ENCODE assay signal across 21 mouse cellular contexts in genomic region chr7:145310526-145310925, GRCm38 (mm10). TPM values are rescaled to one million over a fixed set of nuclear protein-coding genes. Genes with fewer than 3 reads are reported as not detected.
DNase-seq lines count a peak whose midpoint lies in the region; ATAC-seq and TF ChIP-seq lines count a peak whose summit lies in the region.
"Had no signal": no experiment of that assay in that cellular context is flagged by ENCODE, and none has a peak within 500 bp of the region (broad histone marks: within the 10 kb centered on the region; RNA-seq: fewer than 3 reads in every experiment).

No protein-coding gene starts in this region.

- peak; percentile 60 for ATAC-seq in kidney, embryonic 15.5 days (replicated peaks; ENCODE audit: low FRiP score)
- peak; percentile 86 for ATAC-seq in intestine, embryonic 16.5 days
- ATAC-seq: forebrain, embryonic 13.5 days; forebrain, embryonic 15.5 days had no signal

- no peak overlapping the region for H3K9ac ChIP-seq in kidney, embryonic 15.5 days
- H3K9ac ChIP-seq in intestine, embryonic 16.5 days (ENCODE audit: low read depth, low read length): no peak overlapping the region
- H3K9ac ChIP-seq: embryonic facial prominence, embryonic 12.5 days; forebrain, embryonic 13.5 days; forebrain, embryonic 15.5 days had no signal

- H3K27me3 ChIP-seq in kidney, embryonic 15.5 days: no peaks in the 10 kb centered on the region
- H3K27me3 ChIP-seq in intestine, embryonic 16.5 days (replicated peaks; ENCODE audit: control insufficient read depth, insufficient read depth, low read length): no peaks in the 10 kb centered on the region
- H3K27me3 ChIP-seq in cerebellum, adult 2 months (ENCODE audit: control insufficient read depth, insufficient read depth, low read length): no peaks in the 10 kb centered on the region
- H3K27me3 ChIP-seq: embryonic facial prominence, embryonic 12.5 days; forebrain, embryonic 13.5 days; forebrain, embryonic 15.5 days had no signal

- H3K4me2 ChIP-seq in kidney, embryonic 15.5 days: no peak overlapping the region
- no peak overlapping the region for H3K4me2 ChIP-seq in intestine, embryonic 16.5 days (ENCODE audit: low read depth, low read length)
- H3K4me2 ChIP-seq: embryonic facial prominence, embryonic 12.5 days; forebrain, embryonic 13.5 days; forebrain, embryonic 15.5 days had no signal

- no peak overlapping the region for H3K27ac ChIP-seq in kidney, embryonic 15.5 days
- H3K27ac ChIP-seq in intestine, embryonic 16.5 days (ENCODE audit: low read length): no peak overlapping the region
- H3K27ac ChIP-seq in cerebellum, adult 2 months (ENCODE audit: insufficient read depth, low read length): no peak overlapping the region
- H3K27ac ChIP-seq: embryonic facial prominence, embryonic 10.5 days; embryonic facial prominence, embryonic 12.5 days; forebrain, embryonic 13.5 days; forebrain, embryonic 15.5 days had no signal

- no peak for TF ChIP-seq POLR2A in cerebellum, adult 2 months (IDR thresholded peaks at IDR 0.05; ENCODE audit: borderline replicate concordance, insufficient read depth, low read length)

- no peak for TF ChIP-seq CTCF in cerebellum, adult 2 months (IDR thresholded peaks at IDR 0.05; ENCODE audit: borderline replicate concordance, insufficient read depth, low read depth, low read length)

- H3K36me3 ChIP-seq in kidney, embryonic 15.5 days: no peaks in the 10 kb centered on the region
- H3K36me3 ChIP-seq in intestine, embryonic 16.5 days (ENCODE audit: control insufficient read depth, insufficient read depth, low read length): no peaks in the 10 kb centered on the region
- H3K36me3 ChIP-seq: embryonic facial prominence, embryonic 10.5 days; embryonic facial prominence, embryonic 12.5 days; forebrain, embryonic 15.5 days had no signal

- no peaks in the 10 kb centered on the region for H3K9me3 ChIP-seq in kidney, embryonic 15.5 days (replicated peaks)
- H3K9me3 ChIP-seq in intestine, embryonic 16.5 days (ENCODE audit: control insufficient read depth, low read length): no peaks in the 10 kb centered on the region
- H3K9me3 ChIP-seq: embryonic facial prominence, embryonic 10.5 days; embryonic facial prominence, embryonic 12.5 days; forebrain, embryonic 13.5 days; forebrain, embryonic 15.5 days had no signal

- no peak for DNase-seq in kidney, postnatal 10 days
- DNase-seq in kidney, postnatal 25 days: peak; percentile 17 to 61
- no peak for DNase-seq in kidney, postnatal 4 days
- no peak for DNase-seq in cerebellum, adult 2 months
- DNase-seq: adrenal gland, adult 2 months; adrenal gland, postnatal 10 days; adrenal gland, postnatal 25 days; cerebellum, adult 11 months; cerebellum, adult 18-20 months; cerebellum, adult 9-10 months had no signal

- peaks cover 15% of the 10 kb centered on the region; the same call in 1 of the 2 replicates for H3K4me1 ChIP-seq in kidney, embryonic 15.5 days
- no peaks in the 10 kb centered on the region for H3K4me1 ChIP-seq in intestine, embryonic 16.5 days (ENCODE audit: control insufficient read depth, insufficient read depth, low read length)
- H3K4me1 ChIP-seq in cerebellum, adult 2 months (ENCODE audit: control insufficient read depth, insufficient read depth, low read length): peaks cover 46% of the 10 kb centered on the region
- H3K4me1 ChIP-seq: embryonic facial prominence, embryonic 12.5 days; forebrain, embryonic 13.5 days; forebrain, embryonic 15.5 days had no signal

- WGBS in kidney, embryonic 15.5 days: 64% methylated on average over 5 of the region's 5 CpGs
- WGBS in intestine, embryonic 16.5 days: 46% methylated on average over 5 of the region's 5 CpGs
- WGBS in cerebellum, adult 2 months: 58% methylated on average over 5 of the region's 5 CpGs

- no peak overlapping the region for H3K4me3 ChIP-seq in kidney, embryonic 15.5 days (replicated peaks)
- no peak overlapping the region for H3K4me3 ChIP-seq in intestine, embryonic 16.5 days (ENCODE audit: low read length)
- no peak overlapping the region for H3K4me3 ChIP-seq in cerebellum, adult 2 months (replicated peaks; ENCODE audit: insufficient read depth, low read depth, low read length)
- H3K4me3 ChIP-seq: embryonic facial prominence, embryonic 10.5 days; embryonic facial prominence, embryonic 12.5 days; forebrain, embryonic 13.5 days; forebrain, embryonic 15.5 days had no signal

RNA-seq across cellular contexts. Expression of gene Mrgprd, which starts 4.1 kb away (rescaled TPM):
- not detected in 2 replicates for polyA plus RNA-seq in kidney, embryonic 15.5 days (2015; fragmentation: Nextera tagmentation; extraction: Ambion mirVana)
- not detected in 2 replicates for polyA plus RNA-seq in intestine, embryonic 16.5 days (2015; fragmentation: Nextera tagmentation; extraction: Ambion mirVana)
- not detected in 2 replicates for polyA plus RNA-seq in cerebellum, adult 2 months (2012; rRNA removed)
- polyA plus RNA-seq: adrenal gland, adult 2 months; brain, embryonic 14.5 days; C2C12; cortical plate, adult 2 months; embryonic facial prominence, embryonic 10.5 days; embryonic facial prominence, embryonic 12.5 days; embryonic facial prominence, embryonic 14.5 days; forebrain, embryonic 11.5 days; forebrain, embryonic 13.5 days; forebrain, embryonic 15.5 days had no signal

RNA-seq across cellular contexts. Expression of gene Mrgprf, which starts 9.9 kb away (rescaled TPM):
- polyA plus RNA-seq in kidney, embryonic 15.5 days (2015; fragmentation: Nextera tagmentation; extraction: Ambion mirVana): 2.5 and 3.7 TPM in 2 replicates
- 2.2 and 2.5 TPM in 2 replicates for polyA plus RNA-seq in intestine, embryonic 16.5 days (2015; fragmentation: Nextera tagmentation; extraction: Ambion mirVana)
- polyA plus RNA-seq in cerebellum, adult 2 months (2012; rRNA removed): 24.0 and 30.8 TPM in 2 replicates

RNA-seq across cellular contexts. Expression of gene Tpcn2, which starts 26.7 kb away (rescaled TPM):
- 8.8 and 9.7 TPM in 2 replicates for polyA plus RNA-seq in kidney, embryonic 15.5 days (2015; fragmentation: Nextera tagmentation; extraction: Ambion mirVana)
- polyA plus RNA-seq in intestine, embryonic 16.5 days (2015; fragmentation: Nextera tagmentation; extraction: Ambion mirVana): 8.9 and 9.1 TPM in 2 replicates
- polyA plus RNA-seq in cerebellum, adult 2 months (2012; rRNA removed): 24.4 and 29.0 TPM in 2 replicates

Comparison
In these comparisons a context has a peak if more than half of its experiments do, and no peak if none do; other contexts are left out.
1. DNase-seq: peak in kidney, postnatal 25 days (2 of 2); none in kidney, postnatal 10 days (single experiment), kidney, postnatal 4 days (0 of 2) and cerebellum, adult 2 months (0 of 2).